Mouse (Mus musculus): ENCODE measurements around the gene Slc19a2. TPM values are rescaled to one million over a fixed set of nuclear protein-coding genes. Genes with fewer than 3 reads are reported as not detected.

Slc19a2 gene
- polyA plus RNA-seq, 1 experiment = 8.2 TPM

GRCm38 (mm10) chr1:164307124-164307751, 58.4 kb downstream of the Slc19a2 start, which contains the start of gene Blzf1:
Gene Blzf1, minus strand, starts transcription at chr1:164307489.
- no peaks in the 10 kb centered on the region for H3K4me1 ChIP-seq (replicated peaks; ENCODE audit: control insufficient read depth, insufficient read depth, low read length)
- H3K27ac ChIP-seq (ENCODE audit: control insufficient read depth, insufficient read depth, low read length) = peak within 1 kb of the TSS; percentile 6
- DNase-seq = peak; percentile 98
- peak; percentile 50; the same call in 1 of the 2 replicates for TF ChIP-seq POLR2A (IDR thresholded peaks at IDR 0.05; ENCODE audit: control insufficient read depth, extremely low read depth, insufficient read depth, low read length, poor library complexity)
- TF ChIP-seq CTCF (IDR thresholded peaks at IDR 0.05; ENCODE audit: borderline replicate concordance, control insufficient read depth, extremely low read depth, insufficient read depth, low read length, poor library complexity) = no peak
- H3K4me3 ChIP-seq (ENCODE audit: control insufficient read depth, insufficient read depth, low read length) = peak within 1 kb of the TSS; percentile 81
- peaks cover 3% of the 10 kb centered on the region for H3K36me3 ChIP-seq (ENCODE audit: control insufficient read depth, insufficient read depth, low read length)
- H3K27me3 ChIP-seq (ENCODE audit: control insufficient read depth, insufficient read depth, low read length) = no peaks in the 10 kb centered on the region
- WGBS = 0% methylated on average over 35 of the region's 35 CpGs

GRCm38 (mm10) chr1:164307922-164308321, 59.1 kb downstream of the Slc19a2 start:
- Histone ChIP-seq H3K36me3 (ENCODE audit: control insufficient read depth, insufficient read depth, low read length) (no peaks in the 10 kb centered on the region), H3K27ac (ENCODE audit: control insufficient read depth, insufficient read depth, low read length) (no peak overlapping the region), H3K4me1 (replicated peaks; ENCODE audit: control insufficient read depth, insufficient read depth, low read length) (no peaks in the 10 kb centered on the region), H3K27me3 (ENCODE audit: control insufficient read depth, insufficient read depth, low read length) (no peaks in the 10 kb centered on the region), H3K4me3 (ENCODE audit: control insufficient read depth, insufficient read depth, low read length) (peak overlapping the region; percentile 81)
- TF ChIP-seq CTCF (IDR thresholded peaks at IDR 0.05; ENCODE audit: borderline replicate concordance, control insufficient read depth, extremely low read depth, insufficient read depth, low read length, poor library complexity) (no peak), POLR2A (IDR thresholded peaks at IDR 0.05; ENCODE audit: control insufficient read depth, extremely low read depth, insufficient read depth, low read length, poor library complexity) (no peak)
- DNase-seq = no peak
- 11% methylated on average over 10 of the region's 10 CpGs for WGBS

DNA sequence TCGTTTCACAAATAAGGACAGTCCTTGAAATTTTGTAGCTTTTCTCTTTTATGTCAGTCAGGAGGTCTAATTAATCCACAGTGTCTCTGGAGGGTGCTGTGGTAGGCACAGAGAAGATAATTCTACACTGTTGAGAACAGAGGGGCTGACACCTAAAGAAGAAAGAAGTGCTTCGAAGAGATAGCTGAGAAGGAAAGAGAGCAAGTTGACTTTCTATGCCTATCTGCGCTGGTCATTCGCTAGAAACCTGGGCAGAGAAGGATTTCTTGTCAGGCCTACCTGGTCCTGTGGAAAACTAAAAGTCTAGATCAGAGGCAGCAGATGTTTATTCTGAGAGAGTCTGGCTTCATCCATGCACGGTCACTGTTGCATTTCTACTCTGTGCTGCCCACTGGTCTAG, 65.2 kb downstream of the Slc19a2 start:
- H3K27ac ChIP-seq (ENCODE audit: control insufficient read depth, insufficient read depth, low read length) = no peak overlapping the region
- no peaks in the 10 kb centered on the region for H3K36me3 ChIP-seq (ENCODE audit: control insufficient read depth, insufficient read depth, low read length)
- H3K4me1 ChIP-seq (replicated peaks; ENCODE audit: control insufficient read depth, insufficient read depth, low read length) = no peaks in the 10 kb centered on the region
- H3K4me3 ChIP-seq (ENCODE audit: control insufficient read depth, insufficient read depth, low read length) = no peak overlapping the region
- no peaks in the 10 kb centered on the region for H3K27me3 ChIP-seq (ENCODE audit: control insufficient read depth, insufficient read depth, low read length)
- no peak for TF ChIP-seq CTCF (IDR thresholded peaks at IDR 0.05; ENCODE audit: borderline replicate concordance, control insufficient read depth, extremely low read depth, insufficient read depth, low read length, poor library complexity)
- no peak for TF ChIP-seq POLR2A (IDR thresholded peaks at IDR 0.05; ENCODE audit: control insufficient read depth, extremely low read depth, insufficient read depth, low read length, poor library complexity)
- WGBS = 96% methylated on average over 5 of the region's 5 CpGs
- no peak for DNase-seq

Other genes starting within 250 kb of the Slc19a2 start
- 0.13 and 0.18 TPM in 2 replicates for gene Sele, start 200.8 kb upstream of the Slc19a2 start, polyA plus RNA-seq (2012; rRNA removed)
- gene Sell, start 187.1 kb upstream of the Slc19a2 start, polyA plus RNA-seq (2012; rRNA removed) = 66.6 and 68.0 TPM in 2 replicates
- 1.3 and 2.8 TPM in 2 replicates for gene Selp, start 133.8 kb upstream of the Slc19a2 start, polyA plus RNA-seq (2012; rRNA removed)
- gene F5, start 97.2 kb upstream of the Slc19a2 start, polyA plus RNA-seq (2012; rRNA removed) = 0.56 and 0.78 TPM in 2 replicates
- 1.7 and 2.7 TPM in 2 replicates for gene Ccdc181, start 26.5 kb downstream of the Slc19a2 start, polyA plus RNA-seq (2012; rRNA removed)
- gene Nme7, start 55.1 kb downstream of the Slc19a2 start, polyA plus RNA-seq (2012; rRNA removed) = 10.1 and 10.7 TPM in 2 replicates
- 3.4 and 3.6 TPM in 2 replicates for gene Blzf1, start 58.4 kb downstream of the Slc19a2 start, polyA plus RNA-seq (2012; rRNA removed)
- gene Atp1b1, start 209.3 kb downstream of the Slc19a2 start, polyA plus RNA-seq (2012; rRNA removed) = 56.5 and 59.4 TPM in 2 replicates

Measured in thymus, adult 2 months (tissue).